Mouse (Mus musculus) embryo, embryonic 11.5 days (tissue): ENCODE measurements around the gene Adamtsl4.

Source experiments
- DNase-seq: peaks from one replicate; pipeline ENCODE4 v3.0.0-alpha.2; 2012; ENCODE audit warnings: low read depth, low spot score

Gene Adamtsl4

GRCm38 (mm10) chr3:95687524-95688421 lies at the start of gene Adamtsl4:
Adamtsl4 (minus strand) TSS chr3:95687917.
- no peak for DNase-seq

GRCm38 (mm10) chr3:95735071-95735670 lies 47.5 kb upstream of the Adamtsl4 start:
- no peak for DNase-seq

- DNase-seq, result no peak
These were observed 46.5 kb upstream of the Adamtsl4 start for GRCm38 (mm10) chr3:95734092-95734702.

GRCm38 (mm10) chr3:95732744-95733521 lies 45.2 kb upstream of the Adamtsl4 start:
- no peak for DNase-seq

GRCm38 (mm10) chr3:95732297-95732696 lies 44.6 kb upstream of the Adamtsl4 start:
- no peak for DNase-seq

GRCm38 (mm10) chr3:95731802-95732201 lies 44.1 kb upstream of the Adamtsl4 start:
- no peak for DNase-seq

GRCm38 (mm10) chr3:95730431-95730830 lies 42.7 kb upstream of the Adamtsl4 start:
- no peak for DNase-seq

- no peak for DNase-seq
These were observed 41.2 kb upstream of the Adamtsl4 start for GRCm38 (mm10) chr3:95728906-95729305.

- no peak for DNase-seq
These were observed 39.1 kb upstream of the Adamtsl4 start for GRCm38 (mm10) chr3:95726696-95727358.

- no peak for DNase-seq
These were observed 38.1 kb upstream of the Adamtsl4 start for GRCm38 (mm10) chr3:95725863-95726262.

GRCm38 (mm10) chr3:95722386-95722785 lies 34.7 kb upstream of the Adamtsl4 start:
- no peak for DNase-seq

GRCm38 (mm10) chr3:95718153-95718552 lies 30.4 kb upstream of the Adamtsl4 start:
- DNase-seq, result no peak

- no peak for DNase-seq
These were observed 28.4 kb upstream of the Adamtsl4 start for GRCm38 (mm10) chr3:95716075-95716474.

GRCm38 (mm10) chr3:95709967-95710366 lies 22.2 kb upstream of the Adamtsl4 start:
- DNase-seq, result no peak

- DNase-seq, result no peak
These were observed 21.3 kb upstream of the Adamtsl4 start for GRCm38 (mm10) chr3:95709044-95709443.

- DNase-seq, result no peak
These were observed 19.8 kb upstream of the Adamtsl4 start for GRCm38 (mm10) chr3:95707497-95707896.

GRCm38 (mm10) chr3:95706273-95706672 lies 18.6 kb upstream of the Adamtsl4 start:
- no peak for DNase-seq

- no peak for DNase-seq
These were observed 16.9 kb upstream of the Adamtsl4 start for GRCm38 (mm10) chr3:95704612-95705011.

- DNase-seq, result no peak
These were observed 15.6 kb upstream of the Adamtsl4 start for GRCm38 (mm10) chr3:95703276-95703675.

GRCm38 (mm10) chr3:95701877-95702540 lies 14.3 kb upstream of the Adamtsl4 start:
- DNase-seq, result peak; percentile 67

- DNase-seq, result no peak
These were observed 13.4 kb upstream of the Adamtsl4 start for GRCm38 (mm10) chr3:95701085-95701484.
